Mouse (Mus musculus): ENCODE results near the gene Styxl1. TPM values are rescaled to one million over a fixed set of nuclear protein-coding genes. Genes with fewer than 3 reads are reported as not detected.

Gene Styxl1
- 0.41 TPM in 1 of 2 replicates, not detected in the other for polyA plus RNA-seq (2016; fragmentation: Nextera tagmentation; extraction: Ambion mirVana)

DNA sequence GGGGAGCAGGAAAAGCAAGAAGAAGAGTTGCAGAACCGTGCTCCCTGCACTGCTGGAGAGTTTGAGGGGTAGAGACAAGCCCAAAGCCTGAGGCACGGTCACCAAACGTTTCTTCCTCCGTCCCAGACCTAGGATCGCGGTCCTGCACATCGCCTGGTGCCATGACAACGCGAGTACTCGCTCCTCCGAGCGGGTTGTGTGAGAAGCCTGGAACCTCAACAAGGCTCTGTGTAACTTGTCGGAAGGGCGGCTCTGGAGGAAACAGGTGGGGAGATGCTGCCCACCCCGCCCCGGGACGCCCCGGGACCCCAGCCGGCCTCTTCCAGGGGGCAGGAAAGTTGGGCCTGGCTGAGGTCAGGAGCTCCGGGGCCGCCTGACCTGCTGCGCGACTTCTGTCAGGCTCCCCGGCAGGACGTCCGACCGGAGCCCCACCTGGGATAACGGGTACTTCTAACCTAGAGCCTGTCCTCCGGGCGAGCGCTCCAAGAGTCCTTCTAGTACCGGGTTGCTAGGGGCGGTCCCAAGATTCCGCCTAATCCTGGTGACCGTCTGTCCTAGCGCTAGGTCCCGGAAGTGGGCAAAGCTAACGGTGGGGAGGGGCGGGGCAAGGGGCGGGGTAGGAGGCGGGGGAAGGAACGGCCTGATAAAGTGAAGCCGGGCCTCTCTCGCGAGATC lies at the start of gene Styxl1:
TSS of gene Styxl1 (minus strand) at position 590 of the 675 bp plus-strand sequence.
- no peak for DNase-seq (ENCODE audit: low spot score)
- Histone ChIP-seq H3K9me3 (replicated peaks) (no peaks in the 10 kb centered on the region), H3K4me3 (peak within 1 kb of the TSS; percentile 87), H3K36me3 (peaks cover 26% of the 10 kb centered on the region), H3K27ac (replicated peaks) (peak within 1 kb of the TSS; percentile 97), H3K4me1 (peaks cover 34% of the 10 kb centered on the region), H3K27me3 (ENCODE audit: low read depth, poor library complexity, severe bottlenecking) (0 out of 2 replicates have a peak, but pooled peaks cover 7% of the 10 kb centered on the region)
- under 1% methylated on average over 45 of the region's 45 CpGs for WGBS

DNA sequence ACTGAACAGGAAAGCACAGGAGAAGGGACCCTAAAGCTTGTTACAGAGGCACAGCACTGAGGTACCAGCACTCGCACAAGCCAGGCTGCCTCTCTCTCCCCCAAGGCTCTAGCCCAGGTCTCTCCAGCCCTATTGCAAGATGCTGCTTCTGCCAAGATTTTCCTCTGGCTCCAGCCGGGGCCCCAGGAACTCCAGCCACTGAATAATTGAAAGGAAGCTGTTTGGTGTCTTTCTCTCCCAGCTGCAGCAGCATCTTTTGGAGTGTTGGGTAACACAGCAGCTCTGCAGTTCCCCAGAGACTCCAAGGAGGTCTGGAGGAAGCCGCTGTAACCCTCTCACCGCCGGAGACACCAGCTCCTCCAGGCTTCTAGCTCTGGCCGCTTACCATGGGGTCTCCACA lies 48.0 kb upstream of the Styxl1 start:
- 38% methylated on average over 6 of the region's 6 CpGs for WGBS
- no peak for DNase-seq (ENCODE audit: low spot score)
- no peaks in the 10 kb centered on the region for H3K36me3 ChIP-seq

DNA sequence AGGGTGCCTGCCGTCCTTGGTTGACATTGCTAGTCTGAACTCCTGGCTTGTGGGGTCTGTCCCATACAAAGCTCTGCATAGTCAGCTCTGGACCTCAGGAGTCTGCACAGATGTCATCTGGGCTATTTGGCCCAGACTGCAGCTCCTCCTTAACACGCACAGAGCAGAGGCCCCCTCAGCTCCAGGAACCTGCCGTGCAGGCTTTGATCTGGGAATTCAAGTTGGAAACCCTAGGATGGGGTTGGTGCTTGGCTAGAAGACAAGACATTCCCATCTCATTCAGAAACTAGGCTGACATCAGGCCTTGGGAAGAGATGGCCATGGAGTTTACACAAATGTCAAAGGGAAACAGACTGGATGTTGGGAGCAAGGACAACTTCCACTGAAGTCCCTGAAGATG lies 46.3 kb upstream of the Styxl1 start:
- no peaks in the 10 kb centered on the region for H3K27me3 ChIP-seq (ENCODE audit: low read depth, poor library complexity, severe bottlenecking)
- no peak overlapping the region for H3K4me3 ChIP-seq
- peak overlapping the region; percentile 42; the same call in 1 of the 2 replicates for H3K27ac ChIP-seq (replicated peaks)
- DNase-seq (ENCODE audit: low spot score), result no peak
- 69% methylated on average over 3 of the region's 3 CpGs for WGBS
- no peaks in the 10 kb centered on the region for H3K9me3 ChIP-seq (replicated peaks)
- peaks cover 36% of the 10 kb centered on the region for H3K4me1 ChIP-seq
- no peaks in the 10 kb centered on the region for H3K36me3 ChIP-seq

More for the DNA sequence above, 48.0 kb upstream of the Styxl1 start:
- Histone ChIP-seq H3K27me3 (ENCODE audit: low read depth, poor library complexity, severe bottlenecking) (no peaks in the 10 kb centered on the region), H3K9me3 (replicated peaks) (no peaks in the 10 kb centered on the region), H3K27ac (replicated peaks) (peak overlapping the region; percentile 42; the same call in 1 of the 2 replicates), H3K4me3 (no peak overlapping the region), H3K4me1 (peaks cover 36% of the 10 kb centered on the region)

DNA sequence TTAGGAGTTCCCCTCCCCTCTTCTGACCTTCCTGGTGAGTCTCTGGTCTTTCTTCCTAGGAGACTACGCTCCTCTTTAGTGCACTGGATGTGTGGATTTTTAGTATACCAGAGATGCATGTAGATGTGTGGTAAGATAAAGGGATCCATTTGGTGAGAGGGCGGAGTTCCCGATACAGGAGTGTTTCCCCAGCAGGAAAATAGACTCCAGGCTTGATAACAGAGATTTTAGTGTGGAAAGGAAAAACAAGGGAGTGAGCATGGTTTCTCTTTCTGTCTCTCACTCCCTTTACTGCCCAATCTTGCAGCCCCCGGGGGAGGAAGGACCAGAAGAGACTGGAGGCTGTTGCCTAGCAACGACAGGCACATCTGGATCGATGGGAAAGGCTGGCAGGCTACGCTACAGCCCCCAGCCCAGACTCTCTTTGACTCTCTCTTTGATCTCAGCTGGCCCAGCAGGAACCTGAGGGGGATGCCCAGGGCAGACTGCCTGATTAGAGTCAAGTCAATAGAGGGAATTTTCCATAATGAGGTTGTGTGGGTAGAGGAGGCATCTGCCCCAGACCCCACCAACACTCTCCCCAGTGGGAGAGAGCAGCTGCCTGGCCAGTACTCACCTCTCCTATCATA lies 44.2 kb upstream of the Styxl1 start:
- peaks cover 36% of the 10 kb centered on the region for H3K4me1 ChIP-seq
- no peaks in the 10 kb centered on the region for H3K9me3 ChIP-seq (replicated peaks)
- no peaks in the 10 kb centered on the region for H3K27me3 ChIP-seq (ENCODE audit: low read depth, poor library complexity, severe bottlenecking)
- WGBS, result 18% methylated on average over 7 of the region's 7 CpGs
- H3K4me3 ChIP-seq, result no peak overlapping the region
- H3K27ac ChIP-seq (replicated peaks), result peak overlapping the region; percentile 49
- peak; percentile 52 for DNase-seq (ENCODE audit: low spot score)
- no peaks in the 10 kb centered on the region for H3K36me3 ChIP-seq

DNA sequence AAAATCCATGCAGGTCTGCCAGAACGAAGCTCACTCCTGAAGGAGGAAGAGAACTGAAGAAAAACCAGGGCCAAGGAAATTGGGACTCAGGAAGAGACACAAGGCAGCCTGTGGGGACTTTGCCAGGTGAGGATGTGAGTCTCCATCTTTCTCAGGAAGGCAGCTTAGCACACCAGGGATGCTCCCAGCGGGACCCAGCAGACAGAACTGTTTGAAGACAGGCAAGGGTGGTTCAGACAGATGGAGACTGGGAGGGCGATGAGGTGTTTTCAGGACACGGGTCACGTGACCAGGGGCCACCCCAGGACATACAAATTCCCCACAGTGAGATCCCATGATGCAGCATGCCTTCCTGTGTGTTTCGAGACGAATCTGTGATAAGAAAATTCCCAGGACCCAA lies 40.3 kb upstream of the Styxl1 start:
- 51% methylated on average over 7 of the region's 7 CpGs for WGBS
- no peaks in the 10 kb centered on the region; the same call in 1 of the 2 replicates for H3K27me3 ChIP-seq (ENCODE audit: low read depth, poor library complexity, severe bottlenecking)
- no peak for DNase-seq (ENCODE audit: low spot score)

DNA sequence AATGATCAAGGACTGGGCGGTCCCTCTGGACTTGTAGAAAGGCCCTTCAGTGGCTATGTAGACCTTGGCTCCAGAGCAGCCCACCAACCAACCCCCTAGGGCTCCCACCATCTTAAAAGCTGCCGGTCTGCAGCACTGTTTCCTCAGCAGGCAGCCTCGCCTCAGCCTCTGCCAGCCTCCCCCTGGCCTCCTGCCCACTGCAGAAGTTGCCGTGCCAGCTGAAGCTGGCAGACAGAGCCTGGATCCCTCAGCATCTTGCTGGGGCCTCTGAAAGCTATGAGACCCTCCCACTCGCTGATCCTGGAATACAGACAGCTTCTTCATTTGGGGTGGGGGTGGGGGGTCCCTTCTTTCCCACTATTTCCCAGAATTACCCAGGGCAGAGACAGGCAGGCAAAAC lies 34.8 kb upstream of the Styxl1 start:
- Histone ChIP-seq H3K9me3 (replicated peaks) (no peaks in the 10 kb centered on the region), H3K36me3 (no peaks in the 10 kb centered on the region), H3K4me1 (no peaks in the 10 kb centered on the region; the same call in 1 of the 2 replicates), H3K27ac (replicated peaks) (no peak overlapping the region), H3K4me3 (no peak overlapping the region), H3K27me3 (ENCODE audit: low read depth, poor library complexity, severe bottlenecking) (no peaks in the 10 kb centered on the region; the same call in 1 of the 2 replicates)
- DNase-seq (ENCODE audit: low spot score), result no peak
- 70% methylated on average over 5 of the region's 5 CpGs for WGBS

More for the DNA sequence above, 40.3 kb upstream of the Styxl1 start:
- Histone ChIP-seq H3K9me3 (replicated peaks) (no peaks in the 10 kb centered on the region), H3K4me3 (no peak overlapping the region), H3K27ac (replicated peaks) (no peak overlapping the region), H3K36me3 (no peaks in the 10 kb centered on the region), H3K4me1 (peaks cover 16% of the 10 kb centered on the region)

DNA sequence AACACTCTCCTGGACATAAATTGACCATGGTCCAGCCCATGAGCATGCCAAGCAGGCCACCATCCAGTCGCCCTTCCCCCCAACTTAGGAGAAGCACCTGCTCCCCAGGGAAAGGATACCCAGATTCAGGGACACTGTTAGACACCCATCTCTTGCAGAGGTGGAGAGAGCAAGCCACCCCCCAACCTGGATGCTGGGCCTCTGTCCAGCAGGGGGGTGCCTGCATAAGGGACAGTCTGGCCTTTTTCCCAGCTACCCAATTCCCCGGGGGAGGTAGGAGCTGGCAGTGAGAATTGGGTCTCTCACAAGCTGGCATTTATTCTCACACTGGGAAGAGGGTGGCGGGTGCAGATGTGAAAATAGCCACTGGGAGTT lies 29.1 kb upstream of the Styxl1 start:
- peak overlapping the region; percentile 57 for H3K4me3 ChIP-seq
- no peaks in the 10 kb centered on the region for H3K9me3 ChIP-seq (replicated peaks)
- peaks cover 18% of the 10 kb centered on the region for H3K4me1 ChIP-seq
- DNase-seq (ENCODE audit: low spot score), result no peak
- WGBS, result 51% methylated on average over 3 of the region's 3 CpGs
- H3K36me3 ChIP-seq, result no peaks in the 10 kb centered on the region
- H3K27ac ChIP-seq (replicated peaks), result peak overlapping the region; percentile 77; the same call in 1 of the 2 replicates
- H3K27me3 ChIP-seq (ENCODE audit: low read depth, poor library complexity, severe bottlenecking), result no peaks in the 10 kb centered on the region

DNA sequence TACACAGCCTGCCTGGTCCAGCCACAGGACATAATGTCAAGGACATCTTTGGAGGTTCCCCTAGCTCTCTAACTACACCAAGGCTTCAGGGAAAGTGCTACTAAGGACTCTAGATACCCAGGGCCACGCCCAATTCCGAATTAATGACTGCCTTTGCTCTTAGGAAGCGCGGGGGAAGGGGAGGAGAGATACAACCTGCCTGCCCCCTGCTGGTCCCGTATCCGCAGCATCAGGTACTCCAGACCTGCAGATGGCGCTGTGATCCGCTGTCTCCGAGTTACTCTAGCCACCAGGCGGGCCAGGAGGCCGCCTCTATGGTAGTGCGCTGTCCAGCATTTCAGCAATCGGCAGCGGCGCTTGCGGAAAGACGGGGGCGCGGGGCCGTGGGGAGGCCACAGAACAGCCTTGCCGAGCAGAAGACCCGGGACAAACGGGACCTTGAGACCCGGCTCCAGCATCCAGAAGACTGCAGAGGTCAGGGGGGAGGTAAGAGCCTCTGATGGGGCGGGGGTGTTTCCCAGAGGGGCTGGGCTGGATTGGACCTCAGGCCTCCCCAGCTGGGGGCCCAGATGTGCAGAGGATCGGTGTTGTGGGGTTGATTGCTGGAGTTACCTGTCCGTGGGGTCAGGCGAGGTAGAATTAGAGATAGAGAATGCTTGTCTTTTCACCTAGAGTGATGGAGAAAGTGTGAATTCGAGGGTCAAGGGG lies 28.5 kb upstream of the Styxl1 start, which contains the start of gene Srrm3:
TSS of gene Srrm3 (plus strand) at position 336 of the 708 bp plus-strand sequence.
- WGBS, result 3% methylated on average over 29 of the region's 29 CpGs
- no peaks in the 10 kb centered on the region for H3K27me3 ChIP-seq (ENCODE audit: low read depth, poor library complexity, severe bottlenecking)
- H3K9me3 ChIP-seq (replicated peaks), result no peaks in the 10 kb centered on the region
- H3K4me1 ChIP-seq, result peaks cover 18% of the 10 kb centered on the region
- H3K4me3 ChIP-seq, result peak within 1 kb of the TSS; percentile 57
- H3K27ac ChIP-seq (replicated peaks), result peak within 1 kb of the TSS; percentile 77
- H3K36me3 ChIP-seq, result no peaks in the 10 kb centered on the region
- DNase-seq (ENCODE audit: low spot score), result peak; percentile 87

DNA sequence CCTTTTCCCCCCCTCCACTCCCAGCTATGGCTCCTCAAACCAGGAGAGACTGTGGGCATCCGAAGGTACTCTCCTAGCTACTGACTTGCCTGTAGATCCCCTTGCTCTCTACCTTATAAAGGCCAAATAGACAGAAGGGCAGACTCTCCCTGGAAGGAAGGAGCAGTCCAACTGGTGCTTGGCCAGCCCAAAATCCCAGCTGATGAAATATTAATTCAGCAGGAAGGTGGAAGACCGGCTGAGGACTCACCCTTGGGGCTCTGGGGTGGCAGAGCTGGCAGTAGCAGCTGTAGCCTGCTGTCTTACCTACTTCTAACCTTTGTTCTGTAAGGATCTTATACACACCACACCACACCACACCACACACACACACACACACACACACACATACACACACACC lies 26.6 kb upstream of the Styxl1 start:
- Histone ChIP-seq H3K9me3 (replicated peaks) (no peaks in the 10 kb centered on the region), H3K4me1 (peaks cover 34% of the 10 kb centered on the region), H3K4me3 (no peak overlapping the region), H3K27ac (replicated peaks) (no peak overlapping the region), H3K36me3 (no peaks in the 10 kb centered on the region), H3K27me3 (ENCODE audit: low read depth, poor library complexity, severe bottlenecking) (no peaks in the 10 kb centered on the region)
- no peak for DNase-seq (ENCODE audit: low spot score)
- 77% methylated on average over 2 of the region's 2 CpGs for WGBS

DNA sequence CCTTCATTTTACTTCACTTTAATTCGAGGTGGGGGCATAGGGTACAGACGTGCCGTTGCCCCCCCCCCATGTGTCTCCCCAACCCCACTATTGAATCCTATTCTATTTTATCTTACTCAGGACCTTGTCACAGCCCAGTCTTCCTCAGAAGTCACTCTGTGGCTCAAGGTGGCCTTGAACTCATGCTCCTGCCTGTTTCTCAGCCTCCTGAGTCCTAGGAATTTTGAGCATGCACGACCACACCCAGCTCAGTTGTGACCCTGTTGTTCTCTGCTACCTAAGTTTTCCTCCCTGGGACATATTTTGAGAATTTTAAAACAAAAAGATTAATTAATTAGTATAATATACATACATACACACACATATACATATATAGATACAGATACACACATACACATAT lies 25.5 kb upstream of the Styxl1 start:
- H3K4me1 ChIP-seq, result peaks cover 34% of the 10 kb centered on the region
- DNase-seq (ENCODE audit: low spot score), result no peak
- WGBS, result 82% methylated on average over 4 of the region's 4 CpGs
- H3K27ac ChIP-seq (replicated peaks), result no peak overlapping the region
- no peaks in the 10 kb centered on the region for H3K36me3 ChIP-seq
- no peaks in the 10 kb centered on the region for H3K27me3 ChIP-seq (ENCODE audit: low read depth, poor library complexity, severe bottlenecking)
- H3K4me3 ChIP-seq, result no peak overlapping the region
- no peaks in the 10 kb centered on the region for H3K9me3 ChIP-seq (replicated peaks)

DNA sequence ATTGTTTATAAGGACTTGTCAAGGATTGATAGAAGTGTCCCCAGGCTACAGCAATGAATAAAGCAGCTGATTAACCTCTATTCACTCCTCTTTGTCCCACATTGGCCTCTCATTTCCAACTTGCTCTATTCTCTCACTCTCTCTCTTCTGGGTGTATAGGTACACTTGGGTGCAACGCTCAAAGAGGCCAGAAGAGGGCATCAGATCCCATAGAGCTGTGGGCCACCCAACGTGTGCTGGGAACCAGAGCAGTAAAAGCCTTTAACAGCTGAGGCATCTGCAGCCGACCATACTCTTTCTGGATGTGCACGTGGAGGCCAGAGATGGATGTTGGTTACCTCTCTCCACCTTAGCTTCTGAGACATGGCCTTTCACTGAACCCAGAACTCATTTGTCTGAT lies 24.9 kb upstream of the Styxl1 start:
- Histone ChIP-seq H3K36me3 (no peaks in the 10 kb centered on the region), H3K27ac (replicated peaks) (no peak overlapping the region), H3K27me3 (ENCODE audit: low read depth, poor library complexity, severe bottlenecking) (no peaks in the 10 kb centered on the region), H3K9me3 (replicated peaks) (no peaks in the 10 kb centered on the region), H3K4me1 (peaks cover 34% of the 10 kb centered on the region), H3K4me3 (no peak overlapping the region)
- DNase-seq (ENCODE audit: low spot score), result no peak
- WGBS, result 66% methylated on average over 4 of the region's 4 CpGs

DNA sequence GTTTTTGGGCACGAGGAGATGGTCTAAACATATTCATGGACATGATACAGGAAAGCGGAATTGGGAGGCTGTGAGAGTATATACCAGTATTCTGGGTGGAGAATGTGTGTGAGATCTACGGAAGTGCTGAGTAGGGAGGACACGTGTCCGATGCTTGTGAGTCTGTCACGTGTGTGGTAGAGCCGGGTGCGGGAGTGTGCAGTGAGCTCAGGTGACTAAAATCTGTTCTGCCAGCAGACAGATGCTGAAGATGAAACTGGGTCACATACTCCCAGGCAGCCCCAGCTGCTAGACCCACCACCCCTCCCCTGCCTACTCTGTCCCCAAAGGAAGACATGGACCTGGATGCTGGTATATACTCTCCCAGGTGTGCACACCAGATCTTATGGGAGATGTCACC lies 24.5 kb upstream of the Styxl1 start:
- Histone ChIP-seq H3K4me3 (no peak overlapping the region), H3K27me3 (ENCODE audit: low read depth, poor library complexity, severe bottlenecking) (no peaks in the 10 kb centered on the region), H3K4me1 (peaks cover 33% of the 10 kb centered on the region), H3K36me3 (no peaks in the 10 kb centered on the region), H3K9me3 (replicated peaks) (no peaks in the 10 kb centered on the region), H3K27ac (replicated peaks) (no peak overlapping the region)
- WGBS, result 92% methylated on average over 8 of the region's 8 CpGs
- DNase-seq (ENCODE audit: low spot score), result no peak
